Mouse (Mus musculus) kidney, adult 9 months (tissue): Measurements from ENCODE around the gene Gm10721.
A peak's percentile ranks its signal among the peaks of the same experiment; 100 is the strongest.
"Not testable (repeated sequence)": the region's sequence is repeated elsewhere in the genome, so short reads cannot be mapped to it uniquely, and the experiment has no call there.

Experiments used
- DNase-seq: peaks from one replicate; pipeline ENCODE4 v3.0.0; 2022

The Gm10721 gene

GRCm38 (mm10) chr9:3012733-3013279, at the start of gene Gm10721:
TSS of gene Gm10721 (plus strand) at chr9:3013140.
- not testable (repeated sequence) for DNase-seq

- peak; percentile 23 for DNase-seq
Observed at GRCm38 (mm10) chr9:3000445-3000972, 12.4 kb upstream of the Gm10721 start, which contains the start of gene Gm10722. TSS of gene Gm10722 (plus strand) at chr9:3000922.

GRCm38 (mm10) chr9:3001006-3001405, 11.9 kb upstream of the Gm10721 start:
- DNase-seq, result peak; percentile 31

- peak; percentile 97 for DNase-seq
Observed at GRCm38 (mm10) chr9:3001948-3002659, 10.8 kb upstream of the Gm10721 start.

GRCm38 (mm10) chr9:3002794-3003396, 10.0 kb upstream of the Gm10721 start, which contains the start of gene Gm11168:
TSS of gene Gm11168 (plus strand) at chr9:3003346.
- DNase-seq, result not testable (repeated sequence)

GRCm38 (mm10) chr9:3006179-3006578, 6.8 kb upstream of the Gm10721 start:
- DNase-seq, result not testable (repeated sequence)

- DNase-seq, result peak; percentile 96
Observed at GRCm38 (mm10) chr9:3006636-3007035, 6.3 kb upstream of the Gm10721 start.

- not testable (repeated sequence) for DNase-seq
Observed at GRCm38 (mm10) chr9:3007272-3007671, 5.7 kb upstream of the Gm10721 start.

GRCm38 (mm10) chr9:3009331-3009730, 3.6 kb upstream of the Gm10721 start:
- not testable (repeated sequence) for DNase-seq

GRCm38 (mm10) chr9:3012054-3012621, 802 bp upstream of the Gm10721 start:
- not testable (repeated sequence) for DNase-seq

- DNase-seq, result not testable (repeated sequence)
Observed at GRCm38 (mm10) chr9:3015354-3015753, 2.4 kb downstream of the Gm10721 start, which contains the start of gene Gm10720. TSS of gene Gm10720 (plus strand) at chr9:3015654.

- not testable (repeated sequence) for DNase-seq
Observed at GRCm38 (mm10) chr9:3015896-3016295, 3.0 kb downstream of the Gm10721 start.

- not testable (repeated sequence) for DNase-seq
Observed at GRCm38 (mm10) chr9:3017108-3017507, 4.2 kb downstream of the Gm10721 start, which contains the start of gene Gm10719. TSS of gene Gm10719 (plus strand) at chr9:3017408.

GRCm38 (mm10) chr9:3018944-3019343, 6.0 kb downstream of the Gm10721 start:
- DNase-seq, result not testable (repeated sequence)

GRCm38 (mm10) chr9:3019835-3020727, 7.1 kb downstream of the Gm10721 start:
- peak; percentile 46 for DNase-seq

- peak; percentile 70 for DNase-seq
Observed at GRCm38 (mm10) chr9:3022316-3023008, 9.5 kb downstream of the Gm10721 start.

GRCm38 (mm10) chr9:3023312-3023984, 10.5 kb downstream of the Gm10721 start, which contains the start of gene Gm10718:
TSS of gene Gm10718 (plus strand) at chr9:3023547.
- DNase-seq, result peak; percentile 50

- DNase-seq, result peak; percentile 98
Observed at GRCm38 (mm10) chr9:3023985-3024648, 11.2 kb downstream of the Gm10721 start.

GRCm38 (mm10) chr9:3024912-3025467, 12.1 kb downstream of the Gm10721 start, which contains the start of gene Gm10717:
TSS of gene Gm10717 (plus strand) at chr9:3025417.
- DNase-seq, result peak; percentile 29

- peak; percentile 56 for DNase-seq
Observed at GRCm38 (mm10) chr9:3025653-3026052, 12.7 kb downstream of the Gm10721 start.
